Mouse (Mus musculus) intestine, embryonic 16.5 days (tissue): ENCODE data around the gene Ift22. TPM values are rescaled to one million over a fixed set of nuclear protein-coding genes. Genes with fewer than 3 reads are reported as not detected.

Experiments used
- ATAC-seq: fragments of 200-750 bp; cut with Nextera tagmentation; 2 replicates; pipeline ENCODE4 v1.8.0; 2017; ENCODE audit warnings: moderate TSS enrichment, moderate library complexity
- H3K27ac ChIP-seq: fragments of 300-500 bp; sonication (generic); 2 replicates; pipeline ENCODE4 v1.5.1; 2014; ENCODE audit warnings: mild to moderate bottlenecking, low read length
- H3K27me3 ChIP-seq: fragments of 300-500 bp; sonication (generic); replicated peaks from 2 replicates; pipeline ENCODE4 v1.6.1; 2014; ENCODE audit warnings: low read length, control low read depth, mixed read lengths; ENCODE audit not compliant: control insufficient read depth, insufficient read depth
- H3K36me3 ChIP-seq: fragments of 300-500 bp; sonication (generic); 2 replicates; pipeline ENCODE4 v1.6.1; 2014; ENCODE audit warnings: low read length, control low read depth; ENCODE audit not compliant: control insufficient read depth, insufficient read depth
- H3K4me1 ChIP-seq: fragments of 300-500 bp; sonication (generic); 2 replicates; pipeline ENCODE4 v1.6.1; 2014; ENCODE audit warnings: low read length, control low read depth, mixed read lengths; ENCODE audit not compliant: control insufficient read depth, insufficient read depth
- H3K4me2 ChIP-seq: fragments of 300-500 bp; sonication (generic); 2 replicates; pipeline ENCODE4 v1.6.1; 2014; ENCODE audit warnings: low read depth, low read length, control low read depth
- H3K4me3 ChIP-seq: fragments of 300-500 bp; sonication (generic); 2 replicates; pipeline ENCODE4 v1.5.1; 2014; ENCODE audit warnings: mild to moderate bottlenecking, low read length
- H3K9ac ChIP-seq: fragments of 300-500 bp; sonication (generic); 2 replicates; pipeline ENCODE4 v1.6.1; 2014; ENCODE audit warnings: low read depth, low read length
- H3K9me3 ChIP-seq: fragments of 300-500 bp; sonication (generic); 2 replicates; pipeline ENCODE4 v1.6.1; 2016; ENCODE audit warnings: low read length, control low read depth; ENCODE audit not compliant: control insufficient read depth
- WGBS: fragments of 180-500 bp; shearing (Covaris S2); extraction: QIAGEN DNeasy Blood & Tissue Kit; methylation state at CpG from one replicate; pipeline ENCODE4 v1.1.7; 2014; 5-methylcytosine and 5-hydroxymethylcytosine counted together
- polyA plus RNA-seq: library from polyadenylated mRNA; unstranded; fragments of >200 nt; fragmentation: Nextera tagmentation; extraction: Ambion mirVana; gene quantifications from 2 replicates; pipeline ENCODE4 v1.2.1, GENCODE M21; 2015

Gene Ift22
- 43.2 and 52.4 TPM in 2 replicates for polyA plus RNA-seq

DNA sequence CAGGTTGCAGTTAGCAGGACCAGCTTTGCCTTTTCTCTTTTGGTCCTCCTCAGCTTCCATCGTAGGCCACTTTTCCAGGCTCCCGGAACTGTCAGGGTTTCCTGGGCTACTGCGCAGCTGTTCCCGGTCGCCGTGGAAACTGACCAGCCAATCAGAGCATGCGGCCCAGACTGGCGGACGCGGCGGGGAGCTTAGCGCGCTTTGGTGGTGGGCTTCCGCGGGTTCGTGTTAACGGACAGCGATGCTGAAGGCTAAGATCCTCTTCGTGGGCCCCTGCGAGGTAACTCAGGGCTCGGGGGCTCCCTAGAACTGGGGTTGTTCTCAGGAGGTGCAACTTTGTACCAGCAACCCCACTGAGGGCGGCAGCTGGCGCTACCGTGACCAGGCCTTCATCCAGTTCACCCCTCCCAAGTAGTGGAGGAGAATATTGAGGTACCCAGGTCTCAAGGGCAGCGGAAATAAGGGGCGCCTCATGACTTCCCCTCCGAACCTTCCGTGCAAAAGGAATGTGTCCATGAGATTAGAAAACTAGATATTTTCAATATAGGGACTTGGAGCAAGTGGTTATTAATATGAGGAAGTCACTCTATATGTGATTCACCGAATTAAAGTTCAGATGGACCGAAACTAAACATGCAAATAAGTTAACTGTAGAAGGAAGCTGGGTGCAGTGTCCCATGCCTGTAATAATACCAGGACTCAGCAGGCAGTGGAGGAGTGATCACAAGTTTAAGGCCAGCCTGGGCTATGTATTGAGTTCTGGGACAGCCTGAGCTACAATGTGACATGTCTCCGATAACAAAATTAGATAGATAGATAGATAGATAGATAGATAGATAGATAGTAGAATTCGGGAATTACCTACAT is at the start of gene Ift22:
TSS of gene Ift22 (plus strand) at position 160 of the 867 bp plus-strand sequence.
- no peaks in the 10 kb centered on the region for H3K9me3 ChIP-seq
- H3K27ac ChIP-seq: no peak within 1 kb of the TSS
- WGBS: 8% methylated on average over 32 of the region's 32 CpGs

DNA sequence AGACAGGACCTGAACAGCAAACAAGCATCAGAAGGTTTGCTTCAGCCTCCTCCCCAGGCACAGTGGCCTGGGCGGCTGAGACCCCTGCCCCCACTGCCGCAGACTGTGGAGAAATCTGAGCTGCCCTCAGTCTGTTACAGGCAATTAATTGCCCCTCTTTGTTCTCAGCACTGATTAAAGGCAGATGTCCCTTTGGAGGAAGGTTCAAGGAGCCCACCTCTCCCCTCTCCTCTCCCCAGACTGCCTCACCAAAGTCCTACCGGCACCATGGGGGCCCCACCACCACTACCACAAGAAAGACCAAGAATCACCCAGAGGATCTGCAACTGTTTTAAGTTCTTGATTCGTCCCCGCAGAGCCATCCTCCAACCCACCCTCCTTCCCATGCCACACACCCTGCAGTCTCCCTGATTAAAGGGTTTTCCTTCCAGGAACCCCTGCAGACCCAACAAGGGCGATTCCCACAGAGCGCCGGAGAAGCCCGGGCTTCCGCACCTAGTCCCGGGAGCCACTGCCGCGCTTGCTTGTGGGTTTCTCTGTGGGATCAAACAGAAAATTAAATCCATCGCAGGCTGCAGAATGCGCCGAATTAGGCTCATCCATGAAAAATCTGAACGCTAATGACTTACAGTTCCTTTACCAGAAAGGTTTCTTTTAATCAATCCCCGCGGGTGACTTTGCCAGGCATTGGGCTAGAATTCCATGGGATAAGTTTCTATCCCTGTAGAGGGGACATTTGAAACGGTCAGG is 46.6 kb upstream of the Ift22 start:
- no peak for ATAC-seq
- 0 out of 2 replicates have a peak overlapping the region, but pooled peaks have one; percentile 0 for H3K9ac ChIP-seq
- WGBS: 26% methylated on average over 20 of the region's 20 CpGs
- H3K4me3 ChIP-seq: no peak overlapping the region
- no peak overlapping the region for H3K27ac ChIP-seq
- H3K27me3 ChIP-seq: no peaks in the 10 kb centered on the region
- H3K9me3 ChIP-seq: no peaks in the 10 kb centered on the region
- peaks cover 10% of the 10 kb centered on the region for H3K4me1 ChIP-seq
- H3K4me2 ChIP-seq: no peak overlapping the region
- no peaks in the 10 kb centered on the region for H3K36me3 ChIP-seq

More for the DNA sequence above, at the start of gene Ift22:
- Histone ChIP-seq H3K36me3 (no peaks in the 10 kb centered on the region), H3K4me1 (peaks cover 10% of the 10 kb centered on the region), H3K9ac (peak within 1 kb of the TSS; percentile 63), H3K4me3 (peak within 1 kb of the TSS; percentile 69), H3K4me2 (peak within 1 kb of the TSS; percentile 73), H3K27me3 (no peaks in the 10 kb centered on the region)
- ATAC-seq: peak; percentile 96

DNA sequence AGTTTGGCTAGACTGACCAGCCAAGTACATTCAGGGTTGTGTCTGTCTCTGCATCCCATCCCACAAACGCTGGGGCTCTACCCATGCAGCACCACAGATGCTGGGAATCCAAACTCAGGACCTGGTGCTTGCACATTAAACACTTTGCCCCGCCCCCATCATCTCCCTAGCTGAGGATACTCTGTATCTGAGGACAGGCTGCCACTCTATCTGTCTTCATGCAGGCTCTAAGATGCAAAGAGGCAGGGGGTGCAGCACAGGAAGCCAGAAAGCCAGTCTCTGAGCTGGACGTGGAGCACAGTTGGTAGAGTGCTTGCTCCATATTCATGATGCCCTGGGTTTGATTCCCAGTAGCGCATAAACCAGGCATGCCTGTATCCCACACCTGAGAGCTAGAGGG is 45.1 kb upstream of the Ift22 start:
- Histone ChIP-seq H3K4me1 (peaks cover 10% of the 10 kb centered on the region), H3K27ac (0 out of 2 replicates have a peak overlapping the region, but pooled peaks have one; percentile 88), H3K4me3 (no peak overlapping the region), H3K36me3 (no peaks in the 10 kb centered on the region), H3K9ac (no peak overlapping the region), H3K4me2 (no peak overlapping the region), H3K27me3 (no peaks in the 10 kb centered on the region), H3K9me3 (no peaks in the 10 kb centered on the region)
- WGBS: 59% methylated on average over 4 of the region's 4 CpGs
- ATAC-seq: no peak

DNA sequence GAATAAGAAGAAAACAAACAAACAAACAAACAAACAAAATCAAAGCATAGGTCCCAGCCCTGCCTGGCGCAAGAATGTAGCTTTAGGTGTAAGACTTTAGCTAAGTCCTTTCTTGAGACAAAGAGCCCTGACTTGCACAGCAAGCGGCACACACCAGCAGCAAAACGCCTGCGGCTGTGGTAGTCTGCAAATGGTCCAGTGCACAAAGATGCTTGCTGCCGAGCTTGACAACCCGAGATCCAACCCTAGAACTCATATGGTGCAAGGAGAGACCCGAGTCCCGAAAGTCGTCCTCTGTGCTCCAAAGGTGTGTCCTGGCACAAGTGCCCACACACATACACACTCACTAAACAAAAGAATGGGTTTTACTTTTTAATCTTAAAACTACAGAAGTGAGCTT is 44.7 kb upstream of the Ift22 start:
- Histone ChIP-seq H3K4me3 (no peak overlapping the region), H3K4me2 (no peak overlapping the region), H3K9me3 (no peaks in the 10 kb centered on the region), H3K36me3 (no peaks in the 10 kb centered on the region), H3K27ac (peak overlapping the region; percentile 88), H3K9ac (no peak overlapping the region), H3K27me3 (no peaks in the 10 kb centered on the region), H3K4me1 (peaks cover 10% of the 10 kb centered on the region)
- 55% methylated on average over 9 of the region's 9 CpGs for WGBS
- ATAC-seq: no peak

DNA sequence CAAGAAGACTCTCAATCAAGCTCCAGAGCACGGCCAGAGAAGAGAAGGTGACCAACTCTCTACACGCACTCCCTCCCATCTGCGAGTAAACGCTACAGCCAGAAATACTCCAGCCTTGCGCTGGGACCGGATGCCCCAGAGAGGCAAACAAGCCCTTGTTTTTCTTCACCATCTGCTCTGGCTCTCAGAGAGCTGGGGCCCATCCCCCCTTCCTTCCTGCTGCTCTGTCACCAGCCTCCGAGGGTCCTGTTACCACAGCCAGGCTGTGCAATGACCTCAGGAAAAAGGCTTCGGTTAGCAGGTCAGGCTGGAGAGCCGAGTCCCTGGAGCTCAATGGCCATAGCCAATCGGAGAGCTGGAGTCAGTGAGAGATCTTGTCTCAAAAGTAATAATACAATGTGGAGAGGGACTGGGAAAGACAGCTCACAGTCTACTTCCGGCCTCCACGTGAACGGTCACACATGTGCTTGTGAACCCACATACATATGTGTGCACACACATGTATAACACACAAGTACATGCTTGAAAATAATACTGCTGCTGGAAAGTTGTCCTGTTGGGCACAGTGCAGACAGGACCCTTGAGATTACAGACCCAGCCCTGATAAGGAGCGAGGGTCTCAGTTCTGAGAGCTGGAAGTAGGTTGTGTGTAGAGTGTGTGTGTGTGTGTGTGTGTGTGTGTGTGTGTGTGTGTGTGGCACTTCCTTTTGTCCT is 43.8 kb upstream of the Ift22 start:
- Histone ChIP-seq H3K4me2 (0 out of 2 replicates have a peak overlapping the region, but pooled peaks have one; percentile 18), H3K27ac (peak overlapping the region; percentile 88), H3K36me3 (no peaks in the 10 kb centered on the region), H3K4me1 (peaks cover 10% of the 10 kb centered on the region), H3K9me3 (no peaks in the 10 kb centered on the region), H3K27me3 (no peaks in the 10 kb centered on the region), H3K4me3 (no peak overlapping the region), H3K9ac (0 out of 2 replicates have a peak overlapping the region, but pooled peaks have one; percentile 26)
- WGBS: 21% methylated on average over 14 of the region's 14 CpGs
- ATAC-seq: peak; percentile 83

DNA sequence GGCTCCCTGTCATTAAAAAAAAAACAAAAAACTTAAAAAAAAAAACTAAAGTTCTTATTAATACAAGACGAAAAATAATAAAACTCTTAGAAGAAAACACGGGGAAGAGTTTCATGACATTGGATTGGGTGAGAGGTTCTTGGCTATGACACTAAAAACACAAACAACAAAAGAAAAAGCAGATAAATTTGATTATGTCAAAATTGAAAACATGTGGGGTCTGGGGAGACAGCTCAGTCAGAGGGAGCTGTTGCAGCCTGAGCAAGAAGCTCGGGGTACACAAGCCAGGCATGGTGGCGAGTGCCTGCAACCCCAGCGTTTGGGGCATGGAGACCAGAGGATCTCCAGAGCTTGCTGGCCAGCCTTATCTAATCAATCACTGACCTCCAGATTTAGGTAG is 40.2 kb upstream of the Ift22 start:
- Histone ChIP-seq H3K4me3 (no peak overlapping the region), H3K9me3 (no peaks in the 10 kb centered on the region), H3K9ac (no peak overlapping the region), H3K27me3 (no peaks in the 10 kb centered on the region), H3K4me1 (peaks cover 8% of the 10 kb centered on the region), H3K36me3 (no peaks in the 10 kb centered on the region), H3K27ac (no peak overlapping the region), H3K4me2 (no peak overlapping the region)
- WGBS: 70% methylated on average over 5 of the region's 5 CpGs
- no peak for ATAC-seq

DNA sequence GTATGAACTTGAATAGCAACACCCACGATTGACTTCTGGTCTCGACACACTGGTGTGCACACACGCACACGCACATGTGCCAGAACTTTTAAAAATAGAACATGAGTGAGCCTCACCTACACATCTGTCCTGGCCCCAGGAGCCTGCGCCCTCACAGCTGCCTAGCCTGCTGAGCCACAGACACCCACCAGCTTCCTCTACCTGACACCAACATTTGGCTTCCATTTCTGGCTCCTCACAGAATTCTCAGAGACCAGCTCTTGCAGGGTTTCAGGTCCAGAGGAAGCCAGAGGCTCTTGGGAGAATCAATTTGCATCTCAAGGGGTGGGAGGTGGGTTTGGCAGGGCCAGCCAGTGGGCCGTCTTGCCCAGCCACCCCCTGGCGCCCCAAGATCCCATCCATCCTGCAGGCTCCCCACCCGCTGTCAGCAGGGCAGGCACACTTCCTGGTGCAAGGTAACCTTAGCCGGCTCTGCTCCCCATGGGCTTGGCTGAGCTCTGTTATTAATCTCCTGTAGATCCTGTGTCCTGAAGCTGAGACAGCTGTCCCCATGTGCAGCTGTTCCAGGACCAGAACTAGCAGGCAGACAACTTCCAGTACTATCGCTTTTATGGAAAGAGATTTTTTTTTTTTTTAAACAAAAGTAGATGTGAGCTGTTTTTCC is 38.4 kb upstream of the Ift22 start:
- Histone ChIP-seq H3K9ac (no peak overlapping the region), H3K27me3 (no peaks in the 10 kb centered on the region), H3K4me3 (no peak overlapping the region), H3K4me2 (no peak overlapping the region), H3K9me3 (no peaks in the 10 kb centered on the region), H3K27ac (no peak overlapping the region), H3K4me1 (no peaks in the 10 kb centered on the region), H3K36me3 (no peaks in the 10 kb centered on the region)
- 58% methylated on average over 10 of the region's 10 CpGs for WGBS
- no peak for ATAC-seq

DNA sequence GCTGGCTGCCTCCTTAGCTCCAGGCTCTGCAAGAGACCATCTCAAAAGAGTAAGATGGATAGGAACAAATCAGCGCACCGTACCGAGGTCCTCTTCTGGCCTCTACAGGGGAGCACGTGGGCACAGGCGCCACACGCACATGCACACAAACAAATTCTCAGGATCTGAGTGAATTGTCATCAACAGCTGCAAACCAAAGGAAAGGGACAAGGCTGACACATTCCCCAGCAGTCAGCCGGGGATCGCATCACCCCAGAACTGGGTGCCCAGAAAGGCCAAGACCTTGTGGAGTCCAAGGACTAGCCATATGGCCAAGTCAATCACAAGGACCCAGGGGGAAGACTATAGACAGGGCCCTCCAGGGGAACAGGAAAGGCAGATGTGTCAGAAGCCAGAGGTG is 35.5 kb upstream of the Ift22 start:
- Histone ChIP-seq H3K9ac (no peak overlapping the region), H3K27ac (no peak overlapping the region), H3K9me3 (no peaks in the 10 kb centered on the region), H3K4me1 (no peaks in the 10 kb centered on the region), H3K36me3 (no peaks in the 10 kb centered on the region), H3K4me3 (no peak overlapping the region), H3K4me2 (no peak overlapping the region), H3K27me3 (no peaks in the 10 kb centered on the region)
- no peak for ATAC-seq
- WGBS: 75% methylated on average over 8 of the region's 8 CpGs
